ENCODE assay signal across 26 mouse cellular contexts in genomic region chr17:50213117-50213516, GRCm38 (mm10). TPM values are rescaled to one million over a fixed set of nuclear protein-coding genes. Genes with fewer than 3 reads are reported as not detected.
DNase-seq lines count a peak whose midpoint lies in the region; ATAC-seq and TF ChIP-seq lines count a peak whose summit lies in the region.
"Had no signal": no experiment of that assay in that cellular context is flagged by ENCODE, and none has a peak within 500 bp of the region (broad histone marks: within the 10 kb centered on the region; RNA-seq: fewer than 3 reads in every experiment).

No protein-coding gene starts in this region.

- WGBS in thymus, adult 2 months = 64% methylated on average over 4 of the region's 4 CpGs

- intact Hi-C loops in heart, postnatal 25 days (cut with DNase I) = no loop called here

- no peaks in the 10 kb centered on the region for H3K4me1 ChIP-seq in thymus, adult 2 months (replicated peaks; ENCODE audit: control insufficient read depth, insufficient read depth, low read length)
- H3K4me1 ChIP-seq: embryonic facial prominence, embryonic 12.5 days; embryonic facial prominence, embryonic 15.5 days; heart, embryonic 12.5 days; heart, embryonic 15.5 days; hindbrain, embryonic 13.5 days had no signal

- no peak overlapping the region for H3K27ac ChIP-seq in thymus, adult 2 months (ENCODE audit: control insufficient read depth, insufficient read depth, low read length)
- H3K27ac ChIP-seq: embryonic facial prominence, embryonic 12.5 days; embryonic facial prominence, embryonic 15.5 days; heart, embryonic 15.5 days; hindbrain, embryonic 13.5 days; hindbrain, postnatal 0 days had no signal

- H3K36me3 ChIP-seq in thymus, adult 2 months (ENCODE audit: control insufficient read depth, insufficient read depth, low read length) = no peaks in the 10 kb centered on the region
- H3K36me3 ChIP-seq: embryonic facial prominence, embryonic 12.5 days; embryonic facial prominence, embryonic 15.5 days; heart, embryonic 12.5 days; heart, embryonic 15.5 days; hindbrain, embryonic 13.5 days had no signal

- peak; percentile 70 for ATAC-seq in common myeloid progenitor, adult 5-6 weeks (replicated peaks; ENCODE audit: low read depth, poor library complexity, severe bottlenecking)
- ATAC-seq in megakaryocyte, adult 5-6 weeks (ENCODE audit: poor library complexity, severe bottlenecking) = peak; percentile 65
- ATAC-seq: activated CD4-positive, CD25-positive, alpha-beta regulatory T cell, adult 4 months; forebrain, embryonic 14.5 days; forebrain, postnatal 0 days; hindbrain, postnatal 0 days; inflammation-experienced regulatory T-cells, adult 6 months; intestine, embryonic 16.5 days had no signal

- TF ChIP-seq POLR2A in thymus, adult 2 months (IDR thresholded peaks at IDR 0.05; ENCODE audit: control insufficient read depth, extremely low read depth, insufficient read depth, low read length, poor library complexity) = no peak

- H3K4me3 ChIP-seq in thymus, adult 2 months (ENCODE audit: control insufficient read depth, insufficient read depth, low read length) = no peak overlapping the region
- H3K4me3 ChIP-seq: embryonic facial prominence, embryonic 12.5 days; embryonic facial prominence, embryonic 15.5 days; heart, embryonic 12.5 days; heart, embryonic 15.5 days; hindbrain, embryonic 13.5 days had no signal

- no peaks in the 10 kb centered on the region for H3K27me3 ChIP-seq in thymus, adult 2 months (ENCODE audit: control insufficient read depth, insufficient read depth, low read length)
- H3K27me3 ChIP-seq: embryonic facial prominence, embryonic 12.5 days; embryonic facial prominence, embryonic 15.5 days; heart, embryonic 12.5 days; heart, embryonic 15.5 days; hindbrain, embryonic 13.5 days had no signal

- no peak for TF ChIP-seq CTCF in thymus, adult 2 months (IDR thresholded peaks at IDR 0.05; ENCODE audit: borderline replicate concordance, control insufficient read depth, extremely low read depth, insufficient read depth, low read length, poor library complexity)

- peak; percentile 96 for DNase-seq in 416B (ENCODE audit: low read depth)
- DNase-seq in cerebellum, adult 8-10 months = no peak
- no peak for DNase-seq in heart, postnatal 25 days (ENCODE audit: low spot score)
- DNase-seq in thymus, adult 2 months = no peak
- DNase-seq: adrenal gland, adult 8-10 months; adrenal gland, postnatal 25 days; cerebellum, adult 11-12 months; cerebellum, adult 9-10 months; cerebellum, postnatal 14 days; forebrain, postnatal 0 days; gastrocnemius, postnatal 36 days; heart, adult 11 months; heart, postnatal 10 days; heart, postnatal 4 days had no signal

RNA-seq across cellular contexts. Expression of gene Rftn1, which starts 22.6 kb away (rescaled TPM):
- total RNA-seq in common myeloid progenitor, adult 5-6 weeks (2017) = 37.4 and 43.0 TPM in 2 replicates
- total RNA-seq in megakaryocyte, adult 5-6 weeks (2015) = 12.0 and 13.0 TPM in 2 replicates
- total RNA-seq in megakaryocyte, adult 5-6 weeks (2017) = 23.1 and 29.0 TPM in 2 replicates
- total RNA-seq in heart, postnatal 25 days (2021) = 10 to 100 TPM; 50.3 to 51.5 TPM
- polyA plus RNA-seq in thymus, adult 2 months (2012; rRNA removed) = 102 and 163 TPM in 2 replicates
